In genomic region chr17:32753634-32754033, GRCm38 (mm10) we compare ENCODE assay signal across 9 mouse cellular contexts. TPM values are rescaled to one million over a fixed set of nuclear protein-coding genes. Genes with fewer than 3 reads are reported as not detected.
DNase-seq lines count a peak whose midpoint lies in the region; ATAC-seq lines count a peak whose summit lies in the region.
"Had no signal": no experiment of that assay in that cellular context is flagged by ENCODE, and none has a peak within 500 bp of the region (broad histone marks: within the 10 kb centered on the region; RNA-seq: fewer than 3 reads in every experiment).

No protein-coding gene starts in this region.

- H3K4me3 ChIP-seq in liver, embryonic 11.5 days (ENCODE audit: low read depth, low read length), result no peak overlapping the region
- no peak overlapping the region for H3K4me3 ChIP-seq in heart, embryonic 12.5 days
- H3K4me3 ChIP-seq: erythroblast, embryonic 14.5 days had no signal

- no peaks in the 10 kb centered on the region for H3K4me1 ChIP-seq in liver, embryonic 11.5 days (replicated peaks; ENCODE audit: control insufficient read depth, insufficient read depth, low read length)
- no peaks in the 10 kb centered on the region for H3K4me1 ChIP-seq in heart, embryonic 12.5 days (replicated peaks)

- no peak for ATAC-seq in liver, embryonic 11.5 days (replicated peaks; ENCODE audit: low FRiP score)
- ATAC-seq in heart, embryonic 12.5 days (ENCODE audit: insufficient number of reproducible peaks, low FRiP score), result no peak
- no peak for ATAC-seq in megakaryocyte, adult 5-6 weeks (ENCODE audit: poor library complexity, severe bottlenecking)

- no peak overlapping the region for H3K9ac ChIP-seq in liver, embryonic 11.5 days (ENCODE audit: low read depth, low read length)
- no peak overlapping the region for H3K9ac ChIP-seq in heart, embryonic 12.5 days

- WGBS in liver, embryonic 11.5 days, result 25% methylated on average over 12 of the region's 12 CpGs
- WGBS in heart, embryonic 12.5 days, result 13% methylated on average over 12 of the region's 12 CpGs

- H3K9me3 ChIP-seq in liver, embryonic 11.5 days (ENCODE audit: control insufficient read depth, low read length), result no peaks in the 10 kb centered on the region
- H3K9me3 ChIP-seq in heart, embryonic 12.5 days (replicated peaks), result no peaks in the 10 kb centered on the region

- no peak overlapping the region for H3K4me2 ChIP-seq in liver, embryonic 11.5 days
- peak overlapping the region; percentile 23; the same call in 1 of the 2 replicates for H3K4me2 ChIP-seq in heart, embryonic 12.5 days

- DNase-seq in adrenal gland, postnatal 25 days, result peak; percentile 5
- DNase-seq in adrenal gland, adult 8-10 months, result no peak
- peak; percentile 19 for DNase-seq in liver
- no peak for DNase-seq in liver, embryonic 11.5 days (ENCODE audit: low spot score)
- DNase-seq in kidney, postnatal 4 days, result peak; percentile 65 to 75
- no peak for DNase-seq in yolk sac, embryonic 10.5 days (ENCODE audit: low spot score)

- no peaks in the 10 kb centered on the region for H3K27me3 ChIP-seq in liver, embryonic 11.5 days (replicated peaks; ENCODE audit: control insufficient read depth, insufficient read depth, low read length)
- no peaks in the 10 kb centered on the region for H3K27me3 ChIP-seq in heart, embryonic 12.5 days (replicated peaks)

- H3K36me3 ChIP-seq in liver, embryonic 11.5 days (ENCODE audit: control insufficient read depth, insufficient read depth, low read length), result no peaks in the 10 kb centered on the region
- no peaks in the 10 kb centered on the region for H3K36me3 ChIP-seq in heart, embryonic 12.5 days

- H3K27ac ChIP-seq in liver, embryonic 11.5 days (ENCODE audit: low read depth, low read length), result no peak overlapping the region
- no peak overlapping the region for H3K27ac ChIP-seq in heart, embryonic 12.5 days (ENCODE audit: poor library complexity, severe bottlenecking)

RNA-seq across cellular contexts. Expression of gene Zfp871, which starts 34.5 kb away (rescaled TPM):
- total RNA-seq in adrenal gland, postnatal 25 days (2021), result 40.0 and 63.0 TPM in 2 replicates
- total RNA-seq in adrenal gland, adult 8-10 months (2022), result 10 to 100 TPM; 42.0 to 67.7 (median 61.5) TPM
- 24.7 and 25.3 TPM in 2 replicates for polyA plus RNA-seq in liver, embryonic 11.5 days (2014; fragmentation: Nextera tagmentation; extraction: Ambion mirVana)
- polyA plus RNA-seq in heart, embryonic 12.5 days (2016; fragmentation: Nextera tagmentation; extraction: Ambion mirVana), result 27.6 and 28.5 TPM in 2 replicates
- 45.8 and 49.6 TPM in 2 replicates for total RNA-seq in megakaryocyte, adult 5-6 weeks (2015)
- 26.5 and 29.9 TPM in 2 replicates for total RNA-seq in megakaryocyte, adult 5-6 weeks (2017)

RNA-seq across cellular contexts. Expression of gene Zfp811, which starts 56.1 kb away (rescaled TPM):
- 0.91 and 1.1 TPM in 2 replicates for total RNA-seq in adrenal gland, postnatal 25 days (2021)
- total RNA-seq in adrenal gland, adult 8-10 months (2022), result 1 to 10 TPM in 2 of 4 experiments, under 1 TPM in 2; 0.73 to 1.3 (median 1.00) TPM
- 1.3 and 1.6 TPM in 2 replicates for polyA plus RNA-seq in liver, embryonic 11.5 days (2014; fragmentation: Nextera tagmentation; extraction: Ambion mirVana)
- polyA plus RNA-seq in heart, embryonic 12.5 days (2016; fragmentation: Nextera tagmentation; extraction: Ambion mirVana), result 0.96 and 1.7 TPM in 2 replicates
- not detected in 2 replicates for total RNA-seq in megakaryocyte, adult 5-6 weeks (2015)
- 0.18 TPM in 1 of 2 replicates, not detected in the other for total RNA-seq in megakaryocyte, adult 5-6 weeks (2017)
- polyA plus RNA-seq: erythroblast, embryonic 14.5 days had no signal

Comparison
In these comparisons a context has a peak if more than half of its experiments do, and no peak if none do; other contexts are left out.
1. DNase-seq: peak in adrenal gland, postnatal 25 days (single experiment), liver (single experiment) and kidney, postnatal 4 days (2 of 2); none in adrenal gland, adult 8-10 months (single experiment), liver, embryonic 11.5 days (single experiment) and yolk sac, embryonic 10.5 days (single experiment).